Mouse (Mus musculus) layer of hippocampus, adult 2 months (tissue): Measurements from ENCODE around the gene Zfp30. TPM values are rescaled to one million over a fixed set of nuclear protein-coding genes. Genes with fewer than 3 reads are reported as not detected.
A peak's percentile ranks its signal among the peaks of the same experiment; 100 is the strongest.

ENCODE experiments used
- DNase-seq, 2 experiments: peaks; one replicate each; pipeline ENCODE4 v3.0.0; 2022; ENCODE audit warnings: low spot score in 2 of 2
- H3K27ac ChIP-seq: fragments of 200-600 bp; 2 replicates; pipeline ENCODE4 v1.8.1; 2022
- H3K4me3 ChIP-seq: fragments of 200-600 bp; 2 replicates; pipeline ENCODE4 v1.8.1; 2022; ENCODE audit warnings: mild to moderate bottlenecking
- CTCF ChIP-seq: fragments of 200-600 bp; conservative IDR thresholded peaks from 2 replicates; pipeline ENCODE4 v1.8.1; 2022; ENCODE audit warnings: antibody characterized with exemption, mild to moderate bottlenecking, moderate library complexity
- microRNA-seq, 2 experiments: library from miRNA; unstranded; fragments of <30 nt; microRNA quantifications; one replicate each; pipeline ENCODE4 v1.2.0; 2021
- total RNA-seq, 2 experiments: library from RNA; stranded (reverse); gene quantifications; 2 replicates each; pipeline ENCODE4 v1.2.3; 2021

The Zfp30 gene
- total RNA-seq, 2 experiments from 2014 or later, result 9.5 to 10.1 TPM

- Histone ChIP-seq H3K4me3 (no peak overlapping the region), H3K27ac (no peak overlapping the region)
- no peak for TF ChIP-seq CTCF
- no peak for DNase-seq
These were observed 9.1 kb downstream of the Zfp30 start for GRCm38 (mm10) chr7:29792906-29793305.

- no peak for TF ChIP-seq CTCF
These were observed 23.2 kb downstream of the Zfp30 start for GRCm38 (mm10) chr7:29807046-29807445.

GRCm38 (mm10) chr7:29812244-29812643 is 28.4 kb downstream of the Zfp30 start:
- no peak for DNase-seq
- no peak for TF ChIP-seq CTCF
- Histone ChIP-seq H3K4me3 (no peak overlapping the region), H3K27ac (no peak overlapping the region)

More at GRCm38 (mm10) chr7:29807046-29807445, 23.2 kb downstream of the Zfp30 start:
- Histone ChIP-seq H3K4me3 (no peak overlapping the region), H3K27ac (no peak overlapping the region)
- DNase-seq, result no peak

- DNase-seq, result no peak
- H3K4me3 ChIP-seq, result peak overlapping the region; percentile 76; the same call in 1 of the 2 replicates
- no peak for TF ChIP-seq CTCF
- no peak overlapping the region for H3K27ac ChIP-seq
These were observed 30.6 kb downstream of the Zfp30 start for GRCm38 (mm10) chr7:29814381-29814780.

- peak overlapping the region; percentile 89 for H3K27ac ChIP-seq
- DNase-seq, result no peak
- TF ChIP-seq CTCF, result no peak
- H3K4me3 ChIP-seq, result peak overlapping the region; percentile 76
These were observed 31.4 kb downstream of the Zfp30 start for GRCm38 (mm10) chr7:29815061-29815784.

GRCm38 (mm10) chr7:29815910-29816429 is 32.2 kb downstream of the Zfp30 start, which contains the start of gene Zfp790:
Gene Zfp790, plus strand, starts transcription at chr7:29816114.
- Histone ChIP-seq H3K27ac (peak within 1 kb of the TSS; percentile 89), H3K4me3 (peak within 1 kb of the TSS; percentile 76)
- peak; percentile 87 to 95 for DNase-seq
- TF ChIP-seq CTCF, result no peak

GRCm38 (mm10) chr7:29818619-29819254 is 34.9 kb downstream of the Zfp30 start:
- H3K27ac ChIP-seq, result peak overlapping the region; percentile 92
- TF ChIP-seq CTCF, result no peak
- H3K4me3 ChIP-seq, result peak overlapping the region; percentile 77
- DNase-seq, result peak; percentile 73 to 80

GRCm38 (mm10) chr7:29828001-29828400 is 44.2 kb downstream of the Zfp30 start:
- Histone ChIP-seq H3K27ac (no peak overlapping the region), H3K4me3 (no peak overlapping the region)
- DNase-seq, result no peak
- no peak for TF ChIP-seq CTCF

- no peak overlapping the region for H3K27ac ChIP-seq
- H3K4me3 ChIP-seq, result no peak overlapping the region
- no peak for DNase-seq
- TF ChIP-seq CTCF, result no peak
These were observed 46.0 kb downstream of the Zfp30 start for GRCm38 (mm10) chr7:29829804-29830203.

GRCm38 (mm10) chr7:29836816-29837215 is 53.0 kb downstream of the Zfp30 start:
- no peak for DNase-seq
- Histone ChIP-seq H3K27ac (no peak overlapping the region), H3K4me3 (no peak overlapping the region)
- TF ChIP-seq CTCF, result no peak

- no peak for DNase-seq
- Histone ChIP-seq H3K27ac (no peak overlapping the region), H3K4me3 (no peak overlapping the region)
- no peak for TF ChIP-seq CTCF
These were observed 55.5 kb downstream of the Zfp30 start for GRCm38 (mm10) chr7:29839256-29839655.

GRCm38 (mm10) chr7:29842105-29842504 is 58.3 kb downstream of the Zfp30 start:
- TF ChIP-seq CTCF, result no peak
- Histone ChIP-seq H3K4me3 (no peak overlapping the region), H3K27ac (no peak overlapping the region)
- no peak for DNase-seq

Small RNAs within 50 kb of the gene (microRNA-seq; reads per million reads assigned to microRNA genes)
- 2.8 to 3.5 reads per million in 2 experiments for gene Mir1964

Other genes starting within 250 kb of the Zfp30 start
- under 1 TPM in 1 of 2 experiments, not detected in 1; 0.20 TPM for gene Catsperg2, start 57.0 kb upstream of the Zfp30 start, total RNA-seq
- gene Zfp84, start 15.4 kb upstream of the Zfp30 start, total RNA-seq, result 10 to 100 TPM; 17.6 to 20.1 TPM
- 10 to 100 TPM; 19.1 to 21.5 TPM for gene Zfp790, start 32.1 kb downstream of the Zfp30 start, total RNA-seq
- 10 to 100 TPM; 17.4 to 17.8 TPM for gene Zfp940, start 69.7 kb downstream of the Zfp30 start, total RNA-seq
- gene Zfp420, start 76.0 kb downstream of the Zfp30 start, total RNA-seq, result 10 to 100 TPM; 13.4 to 18.7 TPM
- 10 to 100 TPM; 20.5 to 22.2 TPM for gene Zfp27, start 122.6 kb downstream of the Zfp30 start, total RNA-seq
- 1 to 10 TPM; 8.4 to 9.1 TPM for gene Zfp383, start 124.2 kb downstream of the Zfp30 start, total RNA-seq
- 10 to 100 TPM; 17.0 to 17.5 TPM for gene Zfp74, start 170.1 kb downstream of the Zfp30 start, total RNA-seq
- gene Zfp568, start 200.0 kb downstream of the Zfp30 start, total RNA-seq, result 1 to 10 TPM; 3.1 to 3.6 TPM